Mouse (Mus musculus): ENCODE measurements around the gene Mllt1. TPM values are rescaled to one million over a fixed set of nuclear protein-coding genes. Genes with fewer than 3 reads are reported as not detected.
A peak's percentile ranks its signal among the peaks of the same experiment; 100 is the strongest.

Gene Mllt1
- 24.2 and 26.6 TPM in 2 replicates for polyA plus RNA-seq (2015; fragmentation: Nextera tagmentation; extraction: Ambion mirVana)

DNA sequence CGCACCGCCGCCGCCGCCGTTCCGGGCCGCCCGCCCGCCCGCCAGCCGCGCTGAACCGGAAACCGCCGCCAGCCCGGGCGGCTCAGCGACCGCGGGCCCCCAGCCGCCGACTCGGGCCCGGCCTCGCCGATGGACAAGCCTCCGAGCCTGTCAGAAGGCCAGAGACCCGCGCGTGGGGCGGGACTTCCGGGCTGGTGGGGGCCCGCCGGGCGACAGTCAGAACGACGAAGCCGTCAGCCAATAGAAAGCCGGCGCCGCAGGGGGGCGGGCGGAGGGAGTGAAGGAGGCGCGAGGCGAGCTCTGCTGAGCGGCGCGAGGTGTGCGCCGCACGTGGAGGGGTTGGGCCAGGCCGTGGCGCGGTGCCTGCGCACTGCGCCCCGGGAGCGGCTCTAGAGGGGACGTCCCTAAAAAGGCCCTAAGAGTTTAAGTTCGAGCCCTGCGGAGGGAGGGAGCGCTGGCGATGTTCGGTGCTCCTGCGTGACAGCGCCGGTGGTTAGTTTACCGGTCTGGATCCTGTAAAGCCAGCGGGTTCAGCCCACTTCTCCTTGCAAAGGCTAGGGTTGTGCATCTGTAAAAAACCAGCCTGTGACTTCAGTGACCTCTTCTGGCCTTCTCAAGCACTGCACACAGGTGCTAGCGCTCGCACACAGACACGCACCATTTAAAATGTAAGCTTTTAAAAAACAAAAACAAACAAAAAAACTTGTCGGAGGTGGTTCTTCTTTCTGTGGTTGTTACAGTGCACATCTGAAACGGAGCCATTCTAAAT, at the start of gene Mllt1:
Gene Mllt1 (minus strand): TSS at position 53 of the 769 bp plus-strand sequence.
- peak; percentile 99 for DNase-seq (ENCODE audit: low spot score)

- no peak for DNase-seq (ENCODE audit: low spot score)
Measured at GRCm38 (mm10) chr17:56984886-56985285, 49.7 kb upstream of the Mllt1 start.

GRCm38 (mm10) chr17:56982013-56982412, 46.8 kb upstream of the Mllt1 start, which contains the start of gene Acer1:
Gene Acer1 (minus strand): TSS chr17:56982126.
- no peak for DNase-seq (ENCODE audit: low spot score)

- no peak for DNase-seq (ENCODE audit: low spot score)
Measured at GRCm38 (mm10) chr17:56981049-56981448, 45.8 kb upstream of the Mllt1 start.

GRCm38 (mm10) chr17:56979524-56979923, 44.3 kb upstream of the Mllt1 start:
- DNase-seq (ENCODE audit: low spot score), result no peak

- DNase-seq (ENCODE audit: low spot score), result no peak
Measured at GRCm38 (mm10) chr17:56976531-56977390, 41.5 kb upstream of the Mllt1 start.

DNA sequence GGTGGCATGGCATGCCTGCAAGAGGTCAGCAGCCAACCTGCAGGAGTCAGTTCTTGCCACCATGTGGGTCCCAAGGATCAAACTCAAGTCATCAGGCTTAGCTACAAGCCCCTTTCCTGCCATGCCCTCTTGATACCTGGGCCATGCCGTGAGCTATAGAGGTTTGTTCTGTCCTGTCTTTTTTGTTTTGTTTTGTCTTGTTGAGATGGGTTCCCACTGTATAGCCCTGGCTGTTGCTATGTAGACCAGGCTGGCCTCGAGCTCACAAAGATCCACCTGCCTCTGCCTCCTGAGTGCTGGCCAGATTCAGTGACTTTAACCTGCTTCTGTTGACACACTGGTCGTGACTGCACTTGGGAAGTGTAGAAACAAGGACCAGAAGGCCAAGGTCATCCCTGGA, 40.2 kb upstream of the Mllt1 start:
- no peak for DNase-seq (ENCODE audit: low spot score)

DNA sequence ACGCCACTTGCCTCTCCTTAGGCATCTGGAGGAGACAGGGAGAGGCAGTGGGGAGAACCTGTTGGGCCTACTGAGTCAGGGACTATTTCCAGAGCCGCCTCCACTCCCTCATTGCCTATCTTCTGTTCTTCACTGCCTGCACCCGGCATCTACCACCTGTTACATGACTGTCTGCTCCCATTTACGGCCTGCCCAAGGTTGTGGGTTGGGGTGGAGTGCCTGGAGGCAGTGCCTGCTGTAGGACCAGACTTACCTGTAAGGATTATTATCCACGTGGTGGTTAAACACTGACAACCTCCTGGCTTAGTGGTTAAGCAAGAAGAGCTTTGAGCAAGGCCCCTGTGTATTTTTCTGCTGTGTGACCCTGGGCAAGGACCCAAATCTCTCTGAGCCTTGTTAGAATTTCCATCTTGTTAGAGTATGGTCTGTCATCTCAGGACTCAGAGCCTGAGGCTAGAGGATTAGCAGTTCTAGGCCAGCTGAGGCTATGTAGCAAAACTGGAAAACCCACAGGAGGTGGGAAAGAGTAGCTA, 39.6 kb upstream of the Mllt1 start:
- DNase-seq (ENCODE audit: low spot score), result no peak

DNA sequence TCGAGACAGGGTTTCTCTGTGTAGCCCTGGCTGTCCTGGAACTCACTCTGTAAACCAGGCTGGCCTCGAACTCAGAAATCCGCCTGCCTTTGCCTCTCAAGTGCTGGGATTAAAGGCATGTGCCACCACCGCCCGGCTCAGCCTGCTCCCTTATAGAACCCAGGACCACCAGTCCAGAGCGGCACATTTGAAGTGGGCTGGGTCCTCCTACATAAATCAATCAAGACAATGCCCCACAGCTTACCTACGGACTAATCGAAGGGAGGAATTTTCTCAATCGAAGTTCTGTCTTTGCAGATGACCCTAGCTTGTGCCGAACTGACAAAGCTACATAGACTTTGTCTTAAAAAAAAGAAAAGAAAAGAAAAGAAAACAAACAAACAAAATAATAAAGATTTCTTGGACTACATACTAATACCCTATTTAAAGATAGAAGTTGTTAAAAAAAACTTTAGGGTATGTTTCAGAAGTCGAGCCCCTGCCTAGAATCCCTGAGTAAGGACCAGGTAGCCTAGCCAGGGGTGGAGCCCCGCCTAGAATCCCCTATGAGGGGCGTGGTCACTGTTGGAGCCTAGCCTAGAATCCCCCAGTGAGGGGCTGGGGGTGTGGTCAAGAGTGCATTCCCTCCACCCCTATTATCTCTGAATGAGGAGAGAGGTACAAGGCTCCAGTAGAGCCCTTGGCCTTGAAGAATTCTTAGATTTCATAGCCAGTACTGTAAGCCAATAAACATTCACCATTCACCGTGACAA, 38.9 kb upstream of the Mllt1 start:
- DNase-seq (ENCODE audit: low spot score), result no peak

- DNase-seq (ENCODE audit: low spot score), result no peak
Measured at GRCm38 (mm10) chr17:56970081-56970480, 34.9 kb upstream of the Mllt1 start.

GRCm38 (mm10) chr17:56969321-56969720, 34.1 kb upstream of the Mllt1 start:
- DNase-seq (ENCODE audit: low spot score), result no peak

- no peak for DNase-seq (ENCODE audit: low spot score)
Measured at GRCm38 (mm10) chr17:56963646-56964045, 28.4 kb upstream of the Mllt1 start.

DNA sequence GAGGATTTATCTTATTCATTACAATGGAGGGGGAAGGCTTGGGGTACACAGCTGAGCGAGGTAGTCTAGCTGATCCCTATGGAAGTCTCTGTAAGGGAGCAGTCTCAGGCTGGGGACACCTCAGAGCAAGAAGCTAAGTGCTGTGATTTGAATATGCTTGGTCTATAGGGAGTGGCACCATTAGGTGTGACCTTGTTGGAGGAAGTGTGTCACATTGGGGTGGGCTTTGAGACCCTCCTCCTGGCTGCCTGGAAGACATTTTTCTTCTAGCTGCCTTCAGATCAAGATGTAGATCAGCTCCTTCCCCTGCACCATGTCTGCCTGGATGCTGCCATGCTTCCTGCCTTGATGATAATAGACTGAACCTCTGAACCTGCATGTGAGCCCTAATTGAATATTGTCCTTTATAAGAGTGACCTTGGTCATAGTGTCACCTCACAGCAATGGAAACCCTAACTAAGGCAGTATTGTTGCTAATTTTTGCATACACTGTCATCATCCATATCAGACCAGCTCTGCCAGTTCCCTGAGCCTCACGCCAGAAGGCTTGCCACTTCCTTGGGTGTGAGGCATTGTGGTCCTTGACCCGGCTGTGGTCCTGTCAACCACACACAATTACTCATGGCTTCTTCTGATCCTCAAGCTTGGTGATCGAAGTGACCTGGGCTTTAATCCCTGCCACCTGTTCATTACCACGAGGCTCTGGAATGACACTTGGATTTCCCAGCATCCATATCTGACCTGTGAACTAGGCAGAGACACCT, 27.6 kb upstream of the Mllt1 start:
- no peak for DNase-seq (ENCODE audit: low spot score)

DNA sequence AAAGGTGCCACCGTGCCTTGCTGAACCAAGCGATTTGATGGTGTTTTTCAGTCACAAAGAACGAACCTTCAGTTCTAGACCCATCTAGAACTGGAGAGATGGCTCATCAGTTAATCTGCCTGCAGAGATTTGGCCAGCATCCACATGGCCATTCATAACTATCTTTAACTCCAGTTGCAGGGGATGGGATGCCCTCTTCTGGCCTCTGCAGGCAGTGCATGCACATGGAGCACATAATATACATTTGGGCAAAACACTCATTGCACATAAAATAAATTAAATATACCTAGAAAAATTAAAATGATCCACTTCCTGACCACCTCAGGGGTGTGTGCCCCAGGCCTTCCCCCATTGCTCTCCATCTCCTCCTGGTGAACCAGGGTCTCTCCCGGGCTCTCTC, 26.7 kb upstream of the Mllt1 start:
- no peak for DNase-seq (ENCODE audit: low spot score)

DNA sequence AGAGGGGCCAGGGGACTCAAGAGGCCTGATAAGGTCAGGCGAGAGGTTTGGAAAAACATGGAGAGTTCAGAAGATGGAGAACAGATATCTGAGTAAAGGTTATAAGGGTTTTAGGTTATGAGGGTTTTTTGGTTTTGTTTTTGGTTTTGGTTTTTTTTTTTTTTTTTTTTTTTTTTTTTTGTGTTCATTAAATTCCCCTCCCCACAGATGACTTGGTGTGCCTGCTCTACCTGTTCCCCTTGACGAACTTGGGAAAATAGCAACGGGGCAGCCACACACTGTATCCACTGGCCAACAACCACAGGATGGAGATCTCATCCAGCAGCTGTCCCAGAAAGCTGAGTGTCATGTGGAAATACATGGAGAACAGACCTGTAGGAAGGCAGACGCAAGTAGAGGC, 23.5 kb upstream of the Mllt1 start:
- DNase-seq (ENCODE audit: low spot score), result no peak

- peak; percentile 48 for DNase-seq (ENCODE audit: low spot score)
Measured at GRCm38 (mm10) chr17:56957763-56958429, 22.7 kb upstream of the Mllt1 start.

DNA sequence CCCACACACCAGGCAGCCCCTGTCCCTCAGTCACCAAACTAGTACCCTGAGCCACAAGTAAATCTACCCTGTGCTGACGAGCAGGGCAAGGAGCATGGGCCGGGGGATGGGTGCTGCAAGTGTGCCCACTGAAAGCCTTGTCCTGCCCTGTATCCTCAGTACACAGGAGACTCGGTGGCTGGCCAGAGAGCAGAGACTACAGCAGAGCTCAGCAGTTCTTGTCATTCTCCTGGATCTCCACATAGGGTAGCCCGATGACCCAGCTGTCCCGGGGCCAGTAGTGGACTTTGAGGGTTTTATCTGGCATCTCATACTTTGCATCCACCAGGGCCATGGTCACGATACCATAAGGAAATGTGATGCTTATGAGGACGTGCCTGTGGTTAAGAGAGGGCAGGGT, 19.7 kb upstream of the Mllt1 start:
- no peak for DNase-seq (ENCODE audit: low spot score)

DNA sequence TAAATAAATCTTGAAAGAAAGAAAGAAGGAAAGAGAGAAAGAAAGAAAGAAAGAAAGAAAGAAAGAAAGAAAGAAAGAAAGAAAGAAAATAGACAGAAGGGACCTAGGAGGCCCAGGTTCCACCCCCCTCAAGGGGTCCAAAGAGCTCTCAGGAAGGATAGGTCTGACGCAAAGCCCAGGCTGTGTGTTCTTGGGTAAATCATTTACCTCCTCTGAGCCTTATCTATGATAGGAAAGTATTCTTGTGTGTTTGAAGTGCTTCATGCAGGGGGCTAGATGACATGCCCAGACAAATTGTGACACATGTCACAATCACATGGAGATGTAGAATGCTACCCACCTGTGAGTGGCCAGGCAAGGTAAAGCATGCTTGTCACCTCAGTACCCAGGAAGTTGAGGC, 17.4 kb upstream of the Mllt1 start:
- DNase-seq (ENCODE audit: low spot score), result no peak

GRCm38 (mm10) chr17:56950915-56951314, 15.7 kb upstream of the Mllt1 start:
- DNase-seq (ENCODE audit: low spot score), result peak; percentile 71

DNA sequence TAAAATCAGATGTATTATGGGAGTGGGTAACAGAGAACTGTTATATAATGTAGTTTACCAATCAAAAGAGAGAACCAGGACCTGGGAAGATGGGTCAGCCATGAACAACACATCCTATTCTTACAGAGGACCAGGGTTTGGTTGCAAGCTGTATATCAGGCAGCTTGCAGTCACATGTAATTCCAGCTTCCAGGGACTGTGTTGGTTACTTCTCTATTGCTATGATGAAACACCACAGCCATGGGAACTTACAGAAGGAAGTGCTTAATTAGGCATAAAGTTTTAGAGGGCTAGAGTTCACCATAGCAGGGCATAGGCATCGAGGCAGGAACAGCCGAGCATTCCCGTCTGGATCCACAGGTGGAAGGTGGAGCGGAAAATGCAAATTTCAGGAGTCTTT, 3.5 kb upstream of the Mllt1 start:
- DNase-seq (ENCODE audit: low spot score), result no peak
